Mouse (Mus musculus) retina, postnatal 7 days (tissue): Measurements from ENCODE around the gene Nbas.

ENCODE experiments used
- DNase-seq: peaks from one replicate; pipeline ENCODE4 v3.0.0-alpha.2; 2012; ENCODE audit warnings: low read depth, low spot score

The Nbas gene

DNA sequence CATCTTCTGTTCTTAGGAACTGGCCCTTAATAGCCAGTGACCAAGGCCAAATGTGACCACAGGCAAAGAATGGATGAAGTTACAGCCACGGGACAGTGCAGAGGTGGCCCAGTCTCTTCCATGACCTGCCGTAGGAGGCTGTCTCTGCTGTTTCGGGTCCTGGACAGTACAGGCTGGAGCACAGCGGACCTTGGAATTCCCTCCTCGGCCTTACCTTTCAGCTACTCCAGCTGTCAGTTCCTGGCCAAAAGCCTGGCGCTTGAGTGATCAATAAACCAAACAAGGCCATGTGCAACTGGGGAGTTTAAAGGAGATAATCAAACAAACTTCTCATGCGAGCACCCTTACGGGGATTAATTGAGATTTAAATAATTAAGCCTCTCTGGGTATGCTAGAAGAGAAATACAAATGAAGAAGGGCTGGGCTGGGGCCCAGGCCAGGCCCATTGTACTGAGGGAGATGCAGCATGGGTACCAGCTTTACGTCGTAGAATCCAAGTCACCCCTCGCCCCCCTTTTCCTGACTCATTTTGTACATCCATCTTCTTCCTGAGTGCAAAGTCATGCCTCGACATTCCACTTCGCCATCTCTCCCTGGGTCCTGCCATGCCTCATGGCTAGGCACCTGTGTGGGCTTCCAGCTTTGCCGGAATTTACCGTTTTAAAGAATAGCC, 353.4 kb downstream of the Nbas start:
- DNase-seq, result no peak

DNA sequence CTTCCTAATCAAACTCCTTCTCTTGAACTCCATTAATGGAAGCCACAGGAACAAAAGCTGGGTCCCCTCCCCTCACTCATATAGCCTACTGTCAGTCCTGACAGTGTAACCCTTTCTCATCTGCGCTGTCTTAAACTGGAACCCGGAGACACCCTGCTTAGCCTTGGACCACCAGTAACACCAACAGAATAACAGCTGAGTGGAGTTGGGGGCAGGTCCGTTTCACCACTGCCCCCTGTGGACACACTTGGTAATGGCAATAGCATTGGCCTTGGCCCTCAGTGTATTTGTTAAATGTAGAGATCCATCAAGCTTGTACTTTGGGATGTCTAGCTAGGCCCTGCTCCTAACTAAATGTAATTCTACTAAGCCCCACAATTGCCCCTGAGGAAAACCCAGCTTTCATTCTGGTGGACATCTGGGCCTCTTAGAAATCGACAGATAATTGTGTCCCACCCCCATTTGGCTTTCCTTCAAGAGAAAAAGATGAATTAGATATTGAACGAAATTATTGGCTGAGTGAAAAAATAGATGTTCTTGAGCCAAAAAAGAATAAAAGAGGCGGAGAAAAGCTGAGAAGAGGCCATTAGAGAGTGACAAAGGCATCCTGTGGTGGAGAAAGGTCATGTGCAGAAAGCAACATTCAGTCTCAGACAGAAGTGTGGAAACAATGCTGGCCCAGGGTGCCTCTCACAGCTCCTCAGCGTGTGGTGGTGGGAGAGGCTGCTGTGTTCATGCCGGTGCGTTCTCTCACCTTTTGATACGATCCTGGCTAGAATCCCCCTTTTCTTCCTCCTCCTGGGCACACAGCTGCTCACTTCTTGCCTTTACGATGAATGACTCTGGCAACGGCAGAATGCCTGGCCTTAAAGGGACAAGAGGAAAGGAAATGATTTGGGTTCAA, 358.1 kb downstream of the Nbas start:
- DNase-seq, result no peak
